Mouse (Mus musculus) liver, postnatal 0 days (tissue): ENCODE results near the gene Ttc13. TPM values are rescaled to one million over a fixed set of nuclear protein-coding genes. Genes with fewer than 3 reads are reported as not detected.
A peak's percentile ranks its signal among the peaks of the same experiment; 100 is the strongest.

Experiments used
- ATAC-seq: fragments of 200-750 bp; cut with Nextera tagmentation; 2 replicates; pipeline ENCODE4 v1.8.0; 2017; ENCODE audit warnings: mild to moderate bottlenecking, moderate library complexity
- DNase-seq: peaks from one replicate; pipeline ENCODE4 v3.0.0-alpha.2; 2016
- H3K27ac ChIP-seq: fragments of 300-500 bp; sonication (generic); 2 replicates; pipeline ENCODE4 v1.5.1; 2014; ENCODE audit warnings: antibody characterized with exemption, moderate library complexity, mild to moderate bottlenecking, low read depth
- H3K27me3 ChIP-seq: fragments of 300-500 bp; sonication (generic); 2 replicates; pipeline ENCODE4 v1.6.1; 2014; ENCODE audit warnings: low read length, control low read depth, mixed read lengths; ENCODE audit not compliant: insufficient read depth
- H3K36me3 ChIP-seq: fragments of 300-500 bp; sonication (generic); replicated peaks from 2 replicates; pipeline ENCODE4 v1.6.1; 2014; ENCODE audit warnings: mild to moderate bottlenecking, control low read depth, low read length, moderate library complexity, mixed read lengths; ENCODE audit not compliant: insufficient read depth
- H3K4me1 ChIP-seq: fragments of 300-500 bp; sonication (generic); 2 replicates; pipeline ENCODE4 v1.6.1; 2014; ENCODE audit warnings: antibody characterized with exemption, mild to moderate bottlenecking, control low read depth; ENCODE audit not compliant: insufficient read depth
- H3K4me2 ChIP-seq: fragments of 300-500 bp; sonication (generic); 2 replicates; pipeline ENCODE4 v1.6.1; 2014; ENCODE audit warnings: low read depth, mild to moderate bottlenecking, low read length, moderate library complexity, mixed read lengths
- H3K4me3 ChIP-seq: fragments of 300-500 bp; sonication (generic); 2 replicates; pipeline ENCODE4 v1.5.1; 2014; ENCODE audit warnings: low read depth, low read length
- H3K9ac ChIP-seq: fragments of 300-500 bp; sonication (generic); replicated peaks from 2 replicates; pipeline ENCODE4 v1.6.1; 2014; ENCODE audit warnings: mild to moderate bottlenecking, moderate library complexity
- H3K9me3 ChIP-seq: fragments of 300-500 bp; sonication (generic); 2 replicates; pipeline ENCODE4 v1.6.1; 2016; ENCODE audit warnings: mild to moderate bottlenecking, control low read depth, low read length, mixed read lengths
- CTCF ChIP-seq: sonication (generic); IDR thresholded peaks from 2 replicates; pipeline ENCODE4 v1.5.1; 2016; ENCODE audit warnings: antibody characterized with exemption, low read depth
- EP300 ChIP-seq: IDR thresholded peaks from 2 replicates; pipeline ENCODE4 v1.6.1; 2016; ENCODE audit warnings: antibody characterized with exemption, low read depth, mild to moderate bottlenecking
- WGBS: fragments of 180-500 bp; shearing (Covaris S2); extraction: QIAGEN DNeasy Blood & Tissue Kit; methylation state at CpG from one replicate; pipeline ENCODE4 v1.1.7; 2014; ENCODE audit not compliant: insufficient replicate concordance; 5-methylcytosine and 5-hydroxymethylcytosine counted together
- polyA plus RNA-seq: library from polyadenylated mRNA; unstranded; fragments of >200 nt; fragmentation: Nextera tagmentation; extraction: Ambion mirVana; gene quantifications from 2 replicates; pipeline ENCODE4 v1.2.1, GENCODE M21; 2015

Gene Ttc13
- polyA plus RNA-seq, 1 experiment from 2014 or later, result 14.0 TPM

DNA sequence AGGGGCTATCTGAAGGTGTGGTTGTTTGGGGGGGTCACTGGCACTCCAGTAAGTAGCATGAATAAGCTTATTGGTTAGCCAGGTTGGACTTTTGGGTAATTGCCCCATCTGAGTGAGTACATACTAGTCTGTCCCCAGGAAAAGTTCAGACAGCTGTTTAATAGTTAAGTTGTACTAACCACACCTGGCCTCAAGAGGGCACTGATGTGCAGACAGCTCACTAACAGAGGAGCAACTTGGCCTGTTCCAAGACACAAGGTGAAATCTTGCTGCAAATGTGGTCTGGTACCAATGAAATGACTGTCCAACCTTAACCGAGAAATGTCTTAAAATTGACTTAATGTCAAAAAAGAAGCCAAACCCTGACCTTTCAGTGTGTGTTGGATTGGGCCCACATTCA lies 17.5 kb upstream of the Ttc13 start:
- 0 out of 2 replicates have a peak, but pooled peaks have one; percentile 23 for ATAC-seq
- no peak overlapping the region for H3K9ac ChIP-seq
- TF ChIP-seq EP300, result no peak
- peak; percentile 78 for TF ChIP-seq CTCF
- H3K9me3 ChIP-seq, result no peaks in the 10 kb centered on the region
- DNase-seq, result no peak
- H3K4me1 ChIP-seq, result peaks cover 5% of the 10 kb centered on the region
- H3K36me3 ChIP-seq, result peaks cover 1% of the 10 kb centered on the region; the same call in 1 of the 2 replicates
- no peaks in the 10 kb centered on the region for H3K27me3 ChIP-seq
- no peak overlapping the region for H3K27ac ChIP-seq
- H3K4me2 ChIP-seq, result no peak overlapping the region
- WGBS, result 68% methylated on average over 1 of the region's 1 CpGs
- no peak overlapping the region for H3K4me3 ChIP-seq

DNA sequence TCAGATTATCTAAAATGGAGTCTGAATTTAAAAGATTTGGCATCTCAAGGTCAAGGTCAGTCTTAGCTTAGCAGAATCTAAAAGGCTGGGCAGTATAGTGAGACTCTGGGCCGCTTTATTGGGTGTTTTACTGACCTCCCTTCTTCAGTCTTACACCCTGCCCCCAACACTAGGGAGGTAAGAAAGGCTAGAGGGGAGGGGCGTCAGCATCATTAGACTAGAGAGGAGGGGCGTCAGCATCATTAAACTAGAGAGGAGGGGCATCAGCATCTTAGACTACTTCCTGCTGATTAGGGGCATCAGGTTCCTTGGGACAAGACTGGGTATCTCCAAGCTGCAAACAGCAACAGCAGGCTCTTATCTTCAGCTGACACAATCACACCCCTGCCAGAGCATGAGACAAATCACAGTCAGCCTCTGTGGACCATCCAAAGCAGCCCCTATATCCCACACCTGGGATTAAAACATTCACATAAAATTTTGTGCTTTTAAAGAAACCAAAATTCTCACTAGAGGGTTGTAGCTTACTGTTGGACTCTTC lies 13.7 kb upstream of the Ttc13 start:
- TF ChIP-seq EP300 (no peak), CTCF (no peak)
- ATAC-seq (no peak), DNase-seq (no peak)
- no peak overlapping the region for H3K27ac ChIP-seq
- no peaks in the 10 kb centered on the region for H3K27me3 ChIP-seq
- no peak overlapping the region for H3K4me3 ChIP-seq
- no peaks in the 10 kb centered on the region for H3K4me1 ChIP-seq
- no peaks in the 10 kb centered on the region for H3K9me3 ChIP-seq
- peaks cover 17% of the 10 kb centered on the region for H3K36me3 ChIP-seq
- H3K4me2 ChIP-seq, result no peak overlapping the region
- H3K9ac ChIP-seq, result no peak overlapping the region
- 81% methylated on average over 3 of the region's 3 CpGs for WGBS

DNA sequence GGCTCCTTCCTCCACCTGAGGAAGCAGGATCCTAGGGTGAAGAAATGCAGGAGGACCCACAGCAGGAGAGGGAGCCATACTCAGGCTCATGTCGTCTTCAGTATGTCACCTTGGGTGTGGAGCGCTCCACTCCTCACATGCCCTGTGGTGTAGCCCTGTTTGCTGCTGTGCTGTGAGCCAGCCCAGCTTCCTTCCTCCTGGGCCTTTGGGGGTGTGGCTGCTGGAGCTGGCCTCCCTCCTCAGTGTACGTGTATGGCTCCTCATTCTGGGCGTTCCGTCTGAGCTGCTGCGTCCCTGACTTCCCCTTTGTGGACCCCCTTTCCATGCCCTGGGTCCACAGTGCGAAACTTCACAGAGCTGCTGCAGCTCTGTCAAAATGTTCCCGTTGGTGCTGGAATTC lies 11.0 kb upstream of the Ttc13 start:
- DNase-seq (no peak), ATAC-seq (no peak)
- no peaks in the 10 kb centered on the region for H3K4me1 ChIP-seq
- no peak overlapping the region for H3K4me2 ChIP-seq
- H3K27ac ChIP-seq, result no peak overlapping the region
- no peak for TF ChIP-seq EP300
- TF ChIP-seq CTCF, result no peak
- no peak overlapping the region for H3K9ac ChIP-seq
- 73% methylated on average over 8 of the region's 8 CpGs for whole genome bisulfite sequencing
- no peak overlapping the region for H3K4me3 ChIP-seq
- H3K9me3 ChIP-seq, result no peaks in the 10 kb centered on the region
- H3K36me3 ChIP-seq, result peaks cover 29% of the 10 kb centered on the region
- H3K27me3 ChIP-seq, result no peaks in the 10 kb centered on the region

DNA sequence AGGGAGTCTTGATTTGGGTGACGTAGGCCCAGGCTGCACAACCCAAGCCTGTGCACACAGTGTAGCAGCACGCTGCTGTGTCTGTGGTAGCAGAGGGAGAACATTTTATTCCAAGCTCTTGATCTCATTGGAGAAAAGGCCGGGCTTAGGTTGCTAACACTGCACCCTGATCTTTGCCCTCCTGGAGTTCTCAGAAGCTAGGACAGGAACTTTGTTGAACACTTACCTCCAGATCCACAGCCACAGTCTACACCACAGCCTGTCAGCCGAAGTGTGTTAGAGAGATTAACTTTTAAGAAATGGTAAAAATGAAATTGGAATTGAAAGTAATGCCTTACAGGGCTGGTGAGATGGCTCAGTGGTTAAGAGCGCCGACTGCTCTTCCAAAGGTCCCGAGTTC lies 2.5 kb upstream of the Ttc13 start:
- H3K27me3 ChIP-seq, result no peaks in the 10 kb centered on the region
- H3K27ac ChIP-seq, result no peak overlapping the region
- WGBS, result 84% methylated on average over 7 of the region's 7 CpGs
- H3K4me2 ChIP-seq, result no peak overlapping the region
- no peak for DNase-seq
- H3K4me1 ChIP-seq, result peaks cover 25% of the 10 kb centered on the region
- H3K36me3 ChIP-seq, result peaks cover 17% of the 10 kb centered on the region
- no peak overlapping the region for H3K9ac ChIP-seq
- H3K9me3 ChIP-seq, result no peaks in the 10 kb centered on the region
- TF ChIP-seq CTCF (no peak), EP300 (no peak)
- ATAC-seq, result no peak
- no peak overlapping the region for H3K4me3 ChIP-seq

DNA sequence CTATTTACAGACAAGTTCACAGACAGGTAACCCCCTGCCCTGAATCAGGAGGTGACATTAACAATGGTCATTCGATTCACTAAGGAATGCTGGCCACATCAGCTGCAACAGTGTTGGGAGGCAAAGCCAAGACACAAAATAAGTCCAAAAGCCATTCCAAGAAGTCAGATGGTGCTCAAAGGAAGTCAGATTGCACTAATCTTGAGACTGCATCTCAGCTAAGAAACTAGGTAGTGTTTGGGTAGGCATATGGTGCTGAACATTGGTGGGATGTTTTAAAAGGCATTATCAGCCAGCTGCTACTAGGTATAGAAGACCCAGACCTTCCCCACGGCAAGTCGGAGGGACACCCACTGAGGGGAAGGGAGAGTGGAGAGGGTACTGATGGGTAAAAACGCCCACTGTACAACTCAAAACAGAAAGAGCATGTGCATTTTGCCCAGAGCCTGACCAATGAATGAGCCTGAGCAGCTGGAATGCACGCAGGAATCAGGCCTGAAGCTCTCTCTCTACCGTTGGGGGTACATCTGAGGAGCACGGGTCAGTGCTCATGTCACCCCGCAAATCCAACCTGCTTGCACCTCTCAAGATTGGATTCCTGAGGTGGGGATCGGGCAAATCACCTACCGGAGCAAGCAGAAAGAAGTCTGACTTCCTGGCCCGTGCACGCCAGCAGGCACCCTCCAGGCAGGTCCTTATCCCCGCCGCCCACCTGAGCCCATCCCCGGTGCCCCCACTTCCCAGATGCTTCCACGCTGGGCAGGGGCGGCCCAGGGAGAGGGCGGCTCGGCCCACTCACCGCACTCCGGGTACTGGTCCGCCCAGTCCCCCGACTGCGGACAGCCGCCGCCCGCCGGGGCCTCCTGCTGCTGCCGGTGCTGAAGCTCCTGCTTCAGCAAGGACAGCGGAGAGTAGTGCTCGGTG lies 583 bp downstream of the Ttc13 start:
- Histone ChIP-seq H3K9me3 (no peaks in the 10 kb centered on the region), H3K9ac (peak overlapping the region; percentile 81), H3K27me3 (no peaks in the 10 kb centered on the region), H3K4me3 (peak overlapping the region; percentile 77), H3K4me2 (peak overlapping the region; percentile 100), H3K36me3 (peaks cover 6% of the 10 kb centered on the region; the same call in 1 of the 2 replicates), H3K4me1 (peaks cover 25% of the 10 kb centered on the region), H3K27ac (no peak overlapping the region)
- DNase-seq (no peak), ATAC-seq (peak; percentile 30)
- TF ChIP-seq CTCF (no peak), EP300 (no peak)
- WGBS, result 3% methylated on average over 31 of the region's 31 CpGs

DNA sequence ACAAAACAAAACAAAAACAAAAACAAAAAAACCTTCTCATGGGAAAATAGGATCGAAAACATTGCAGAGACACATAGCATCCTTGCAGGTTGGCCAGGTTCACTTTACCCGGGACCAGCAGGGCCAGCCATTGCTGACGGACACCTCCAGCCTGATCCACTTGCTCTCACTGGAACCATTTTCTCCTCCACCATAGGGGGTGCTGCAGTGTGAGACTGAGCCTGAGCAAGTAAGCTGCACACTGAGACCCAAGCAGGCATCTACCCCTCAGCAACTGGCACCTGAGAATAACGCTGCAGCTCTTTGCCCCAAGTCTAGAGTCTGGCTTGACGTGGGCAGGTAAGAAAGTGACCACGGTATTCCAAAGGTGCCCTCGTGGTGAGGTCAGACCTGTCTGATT lies 1.6 kb downstream of the Ttc13 start:
- H3K4me3 ChIP-seq, result no peak overlapping the region
- TF ChIP-seq EP300 (no peak), CTCF (peak; percentile 38)
- H3K27ac ChIP-seq, result no peak overlapping the region

More for the DNA sequence above, 1.6 kb downstream of the Ttc13 start:
- no peak for ATAC-seq
- Histone ChIP-seq H3K4me1 (peaks cover 27% of the 10 kb centered on the region), H3K36me3 (peaks cover 3% of the 10 kb centered on the region; the same call in 1 of the 2 replicates), H3K27me3 (no peaks in the 10 kb centered on the region), H3K4me2 (peak overlapping the region; percentile 100; the same call in 1 of the 2 replicates), H3K9ac (no peak overlapping the region; the same call in 1 of the 2 replicates), H3K9me3 (no peaks in the 10 kb centered on the region)
- 83% methylated on average over 7 of the region's 7 CpGs for WGBS
- DNase-seq, result no peak
